Mouse (Mus musculus) megakaryocyte, adult 5-6 weeks (primary cell): ENCODE results near the gene Chd3. TPM values are rescaled to one million over a fixed set of nuclear protein-coding genes. Genes with fewer than 3 reads are reported as not detected.

Experiments used
- ATAC-seq: 2 replicates; pipeline ENCODE4 v1.8.0; 2016; ENCODE audit warnings: mild to moderate bottlenecking, inconsistent platforms; ENCODE audit not compliant: poor library complexity, severe bottlenecking
- total RNA-seq, 2 experiments: library from RNA; stranded (forward) in 1 of 2; stranded (reverse) in 1 of 2; fragments of 153-499, 151-499 nt in 1 of 2; fragments of 221-1000, 200-1000 nt in 1 of 2; gene quantifications; 2 replicates each; pipeline versions ENCODE4 v1.2.3 to v1.2.4; 2015 to 2017

Gene Chd3
- total RNA-seq, 2 experiments from 2014 or later = 13.6 to 17.1 TPM

DNA sequence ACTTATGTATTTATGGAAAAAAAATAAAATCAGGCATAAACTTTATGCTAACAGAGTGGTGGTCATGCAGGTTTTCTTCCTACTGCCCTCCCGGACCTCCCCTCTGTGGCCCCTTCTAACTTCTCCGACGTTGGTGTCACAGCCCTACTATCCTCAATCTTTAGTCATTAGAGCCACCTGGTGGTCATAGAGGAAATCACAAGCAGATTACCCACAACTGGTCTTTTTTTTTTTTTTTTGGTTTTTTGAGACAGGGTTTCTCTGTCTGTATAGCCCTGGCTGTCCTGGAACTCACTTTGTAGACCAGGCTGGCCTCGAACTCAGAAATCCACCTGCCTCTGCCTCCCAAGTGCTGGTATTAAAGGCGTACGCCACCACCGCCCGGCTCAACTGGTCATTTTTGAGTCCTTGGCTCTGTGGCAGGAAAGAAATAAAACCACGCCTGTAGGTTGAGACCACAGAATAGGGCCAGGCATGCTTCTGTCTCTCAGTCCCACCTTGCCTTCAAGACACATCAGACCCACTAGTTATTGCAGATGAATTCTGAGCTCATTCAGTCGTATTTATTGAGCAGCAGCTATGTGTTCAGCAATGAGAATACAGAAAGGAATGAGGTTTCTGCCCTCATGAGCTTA, 21.3 kb upstream of the Chd3 start:
- peak; percentile 51 for ATAC-seq

DNA sequence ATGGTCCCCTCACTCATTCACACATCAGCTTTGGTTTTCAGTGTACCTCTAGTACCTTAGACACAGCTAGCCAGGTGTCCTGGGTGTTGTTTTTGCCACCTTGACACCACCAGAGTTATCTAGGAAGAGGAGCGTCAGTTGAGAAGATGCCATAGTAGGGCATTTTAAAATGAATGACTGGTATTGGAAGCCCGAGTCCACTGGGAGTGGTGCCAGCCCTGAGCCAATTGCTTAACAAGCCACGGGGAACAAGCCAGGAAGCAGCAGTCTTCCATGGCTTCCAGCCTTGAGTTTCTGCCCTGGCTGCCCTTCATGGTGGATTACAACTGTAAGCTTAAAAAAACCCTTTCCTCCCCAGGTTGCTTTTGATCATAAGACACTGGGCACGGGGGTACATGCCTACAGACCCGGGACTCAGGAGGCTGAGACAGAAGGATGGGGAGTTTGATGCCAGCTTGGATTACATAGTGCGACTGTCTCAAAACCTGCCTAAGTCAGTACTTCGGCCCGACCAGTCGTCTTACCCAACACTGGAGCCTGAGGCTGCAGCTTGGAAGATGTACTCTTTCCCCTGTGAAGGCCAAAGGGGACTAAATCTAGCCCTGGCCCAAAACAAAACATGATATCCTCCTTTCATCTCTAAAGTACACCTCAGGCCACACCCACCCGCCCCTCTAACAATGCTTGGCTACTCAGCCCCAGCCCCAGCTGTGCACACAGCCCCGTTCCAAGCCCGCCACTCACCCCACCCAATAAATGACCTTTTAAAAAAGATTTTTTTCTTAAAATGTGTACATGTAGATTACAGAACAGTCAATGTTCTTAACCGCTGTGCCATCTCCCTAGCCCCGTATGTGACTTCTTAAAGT, 20.6 kb upstream of the Chd3 start:
- ATAC-seq = no peak

DNA sequence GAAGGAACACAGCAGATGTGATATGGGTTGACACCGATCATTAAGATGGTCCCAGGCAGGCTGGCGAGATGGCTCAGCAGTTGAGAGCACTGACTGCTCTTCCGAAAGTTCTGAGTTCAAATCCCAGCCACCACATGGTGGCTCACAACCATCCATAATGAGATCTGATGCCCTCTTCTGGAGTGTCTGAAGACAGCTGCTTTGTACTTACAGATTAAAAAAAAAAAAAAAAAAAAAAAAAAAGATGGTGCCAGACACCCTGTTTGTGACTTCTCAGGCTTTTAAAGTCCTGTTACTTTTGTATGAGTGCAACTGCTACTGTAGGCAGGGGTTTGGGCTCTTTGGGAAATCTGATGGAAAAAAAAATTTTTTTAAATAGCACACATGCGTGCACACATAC, 19.5 kb upstream of the Chd3 start:
- no peak for ATAC-seq

DNA sequence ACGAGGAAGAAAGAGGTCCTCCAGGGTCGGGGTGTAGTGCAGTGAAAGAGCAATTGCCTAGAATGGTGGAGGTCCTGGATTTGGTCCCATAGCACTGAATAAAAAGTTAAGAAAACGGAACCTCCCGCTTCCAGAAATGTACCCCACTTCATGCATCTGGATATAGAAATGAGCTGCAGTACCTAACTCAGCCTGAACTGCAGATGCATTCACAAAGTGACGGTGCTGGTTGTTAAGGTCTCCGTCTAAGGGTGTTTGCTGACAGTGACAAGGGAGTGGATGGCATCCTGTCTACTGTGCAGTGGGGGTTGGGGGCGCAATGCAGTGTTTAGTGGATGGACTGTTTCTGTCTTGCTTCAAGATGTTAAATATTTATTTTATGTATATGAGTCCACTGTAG, 17.6 kb upstream of the Chd3 start:
- ATAC-seq = no peak

DNA sequence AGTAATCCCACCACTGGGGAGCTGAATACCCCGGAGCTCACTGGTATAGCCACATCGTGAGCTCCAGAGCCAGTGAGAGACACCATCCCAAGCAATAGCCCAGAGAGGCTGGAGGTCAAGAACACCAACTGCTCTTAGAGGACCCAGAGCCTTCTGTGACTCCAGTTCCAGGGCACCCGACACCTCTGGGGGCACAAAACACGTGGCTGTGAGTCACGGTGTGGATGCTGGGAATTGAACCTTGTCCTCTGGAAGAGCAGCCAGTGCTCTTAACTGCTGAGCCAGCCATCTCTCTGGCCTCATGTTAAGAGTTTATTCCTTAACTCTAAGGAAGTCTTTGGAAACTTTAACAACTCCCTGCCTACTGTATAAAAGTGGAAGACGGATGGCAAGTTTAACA, 15.8 kb upstream of the Chd3 start:
- ATAC-seq = no peak

DNA sequence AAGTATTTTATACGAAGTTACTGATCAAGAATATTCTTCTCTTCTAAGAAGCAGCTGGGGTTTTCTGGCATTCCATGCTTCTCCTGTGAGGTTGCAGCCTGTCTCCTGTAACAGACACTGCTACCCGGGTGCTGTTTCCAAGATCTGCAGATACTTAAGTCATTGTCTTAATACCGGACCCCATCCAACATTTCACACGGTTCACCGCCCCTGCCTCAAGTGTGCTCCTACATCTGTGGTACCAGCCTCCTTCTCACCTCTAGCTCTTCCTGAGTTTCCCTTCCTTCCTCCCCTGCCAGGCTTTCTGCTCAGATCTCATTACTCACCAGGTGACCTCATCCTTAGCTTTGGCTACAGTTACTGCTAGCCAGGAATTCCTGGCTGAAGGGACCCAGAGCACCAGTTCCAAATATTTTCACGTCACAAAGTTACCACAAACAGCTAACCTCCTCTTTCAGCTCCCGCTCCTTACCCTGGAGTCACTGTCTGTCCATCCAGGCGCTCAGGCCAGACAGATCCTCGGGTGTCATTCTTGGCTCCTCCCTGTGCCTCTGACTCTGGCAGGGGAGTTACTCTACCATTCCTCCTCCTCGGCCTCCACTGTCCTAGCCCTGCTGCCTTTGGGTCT, 13.4 kb upstream of the Chd3 start:
- no peak for ATAC-seq

DNA sequence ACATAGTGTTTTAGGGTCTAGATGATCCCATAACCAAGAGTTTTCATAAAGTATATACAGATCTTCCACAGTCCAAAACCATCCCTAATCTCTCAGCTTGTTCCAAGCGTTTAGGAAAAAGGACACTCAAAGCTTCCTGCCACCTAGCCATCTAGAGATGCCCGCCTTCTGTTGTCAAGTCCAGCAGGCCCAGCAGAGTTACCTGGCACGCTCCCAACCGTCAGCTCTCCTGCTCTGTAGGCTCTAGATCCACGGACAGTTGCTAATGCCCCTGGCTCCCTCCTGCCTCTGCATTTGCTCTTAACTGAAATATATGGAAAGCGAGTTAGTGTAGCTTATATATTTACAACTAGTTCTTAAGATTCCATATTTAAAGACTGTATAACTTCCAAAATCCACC, 12.2 kb upstream of the Chd3 start:
- ATAC-seq = no peak

DNA sequence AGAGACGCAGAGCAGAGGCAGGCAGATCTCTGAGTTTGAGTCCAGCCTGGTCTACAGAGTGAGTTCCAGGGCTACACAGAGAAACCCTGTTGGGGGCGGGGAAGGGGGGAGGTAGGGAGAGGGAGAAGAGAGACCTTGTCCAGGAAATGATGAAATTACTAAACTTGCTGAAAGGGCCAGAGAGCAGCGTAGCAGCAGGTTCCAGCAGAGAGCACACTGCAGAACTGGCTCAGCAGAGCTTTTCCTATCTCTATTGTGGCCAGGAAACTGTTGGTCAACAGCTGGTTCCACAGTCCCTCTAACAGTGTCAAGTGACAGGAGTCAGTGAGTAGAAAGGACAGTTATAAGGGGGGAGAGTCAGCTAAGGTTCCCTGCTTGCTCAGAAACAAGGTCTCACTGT, 10.4 kb upstream of the Chd3 start:
- no peak; the same call in 1 of the 2 replicates for ATAC-seq

DNA sequence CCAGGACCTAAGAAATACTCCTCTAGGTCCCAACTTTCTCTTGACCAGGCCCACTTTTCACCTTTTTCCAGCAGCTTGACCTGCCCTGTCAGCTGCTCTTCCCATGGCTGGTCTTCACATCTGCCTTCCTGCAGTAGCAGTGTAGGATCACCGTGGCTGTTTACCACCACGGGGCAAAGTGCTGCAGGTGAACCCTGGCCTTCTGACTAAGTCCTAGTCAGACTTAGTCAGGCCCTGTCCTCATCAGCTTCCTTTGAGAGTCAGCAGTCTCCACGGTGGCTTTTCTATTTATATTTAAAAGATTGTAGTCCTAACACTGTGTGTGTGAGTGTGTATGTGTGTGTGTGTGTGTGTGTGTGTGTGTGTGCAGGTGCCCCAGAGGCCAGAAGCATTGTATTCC, 8.6 kb upstream of the Chd3 start:
- ATAC-seq = no peak

DNA sequence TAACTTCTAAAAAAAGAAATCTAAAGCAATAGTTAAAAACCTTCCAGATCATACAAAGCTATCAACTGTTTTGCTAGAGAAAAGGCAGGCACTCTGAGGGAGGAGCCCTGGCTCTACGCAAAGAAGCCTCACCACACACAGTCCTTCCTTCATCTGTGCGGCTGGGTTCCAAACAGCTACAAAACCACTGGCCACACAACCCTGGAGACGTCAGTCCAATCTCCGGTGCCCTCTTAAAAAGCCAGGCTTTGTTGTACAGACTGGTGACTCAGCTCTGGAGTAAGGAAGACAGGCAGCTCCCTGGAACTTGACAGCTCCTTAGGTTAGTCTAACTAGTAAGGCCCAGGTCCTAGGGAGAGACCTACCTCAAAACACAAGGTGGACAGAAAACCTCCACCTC, 6.4 kb upstream of the Chd3 start:
- ATAC-seq = no peak

DNA sequence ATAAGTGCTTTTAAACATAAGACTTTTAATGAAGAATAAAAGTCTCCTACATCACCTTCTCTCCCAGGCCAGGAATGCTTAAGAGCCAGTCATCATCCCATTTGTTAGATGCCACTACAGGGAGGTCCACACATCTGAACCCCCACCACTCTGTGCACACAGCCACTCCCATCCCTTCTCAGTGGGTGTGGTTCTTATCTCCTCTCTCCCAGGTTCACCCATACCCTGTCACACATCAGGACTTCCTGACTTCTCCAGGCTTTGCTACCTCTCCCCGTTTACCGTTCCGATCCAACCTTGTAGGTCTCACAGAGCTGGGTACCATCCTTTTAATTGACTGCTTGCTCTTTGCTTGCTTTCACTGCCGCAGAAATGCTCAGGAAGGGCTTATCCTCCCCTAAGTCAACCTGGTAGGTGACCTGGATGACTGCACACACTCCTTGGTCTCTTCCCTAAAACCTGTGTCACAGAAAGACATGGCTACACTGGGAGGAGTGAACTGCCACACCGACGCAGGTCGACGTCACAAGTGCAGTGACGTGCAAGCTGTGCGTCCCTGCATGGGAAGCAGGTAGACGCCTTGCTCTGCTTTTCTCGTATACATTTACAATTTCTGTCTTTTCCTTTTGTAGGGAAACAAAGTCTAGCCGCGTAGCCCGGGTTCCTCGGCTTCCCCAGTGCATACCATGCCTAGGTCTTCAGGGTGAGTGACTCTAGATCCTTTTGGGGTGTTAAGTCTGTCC, 4.2 kb upstream of the Chd3 start:
- no peak for ATAC-seq

DNA sequence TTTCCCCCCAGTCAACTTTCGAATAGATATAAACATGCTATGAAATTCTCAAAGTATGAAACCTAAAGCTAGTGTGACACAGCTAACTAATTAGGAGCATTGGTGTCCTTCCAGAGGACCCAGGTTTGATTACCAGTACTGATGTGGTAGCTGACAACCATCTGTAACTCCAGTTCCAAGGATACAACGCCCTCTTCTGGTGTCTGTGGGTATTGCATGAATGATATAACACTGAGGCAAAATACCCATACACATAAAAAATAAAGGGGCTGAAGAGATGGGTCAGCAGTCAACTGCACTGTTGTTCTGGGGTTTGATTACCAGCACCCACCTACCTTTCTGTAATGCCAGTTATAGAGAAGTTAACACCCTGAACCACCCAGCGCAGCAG, 3.6 kb upstream of the Chd3 start:
- ATAC-seq = no peak

DNA sequence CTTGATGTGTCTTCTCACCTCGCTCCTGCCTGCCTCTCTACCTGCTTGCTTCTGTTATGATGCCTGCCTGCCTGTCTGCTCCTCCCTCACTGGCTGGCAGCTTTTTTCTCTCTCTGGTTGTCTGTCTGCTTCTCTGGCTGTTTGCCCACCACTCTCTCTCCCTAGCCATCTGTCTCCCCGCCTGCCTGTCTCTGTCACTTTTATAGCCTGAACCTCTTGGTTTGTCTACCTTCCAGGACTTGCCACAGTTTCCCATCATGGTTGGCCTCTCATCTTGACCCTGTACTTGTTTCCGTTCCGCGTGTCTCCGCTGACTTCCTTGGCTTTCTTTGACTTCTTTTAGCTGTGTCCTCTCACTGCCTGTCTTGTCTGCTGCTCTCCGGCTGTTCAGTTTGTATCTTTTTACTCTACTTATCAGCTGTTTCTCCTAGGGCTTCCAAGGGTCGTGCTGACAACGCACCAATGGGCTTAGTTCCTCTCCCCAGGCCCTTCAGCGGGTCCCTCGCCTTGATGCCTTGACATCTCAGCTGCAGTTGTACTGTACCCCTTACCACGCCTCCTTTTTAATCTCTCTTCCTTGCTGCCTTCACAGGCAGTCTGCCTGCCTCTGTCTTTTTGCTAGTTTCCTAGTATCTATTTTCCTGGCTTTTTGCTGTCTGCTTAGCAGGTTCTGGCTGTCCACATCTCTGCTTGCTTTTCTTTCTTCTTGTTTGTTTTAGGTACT, 3.0 kb upstream of the Chd3 start:
- no peak for ATAC-seq

DNA sequence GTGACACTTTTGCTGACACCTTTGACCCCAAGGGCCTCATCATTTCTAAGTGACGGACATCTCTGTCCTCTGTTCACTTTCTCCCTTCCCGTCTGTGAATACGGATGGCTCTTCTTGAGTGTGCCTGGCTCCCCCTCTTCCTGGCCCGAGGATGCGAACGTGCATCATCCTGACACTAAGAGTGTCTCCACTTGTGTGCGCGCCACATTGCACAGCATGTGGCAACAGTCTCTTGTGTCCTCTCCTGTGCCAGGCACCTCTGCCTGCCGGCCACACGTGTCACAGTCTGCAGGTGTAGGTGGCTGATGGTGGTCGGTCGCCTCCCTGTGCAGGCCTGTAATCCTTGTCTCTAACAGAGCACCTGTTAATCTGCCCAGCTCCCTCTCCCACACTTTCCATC, 2.4 kb upstream of the Chd3 start:
- no peak for ATAC-seq

DNA sequence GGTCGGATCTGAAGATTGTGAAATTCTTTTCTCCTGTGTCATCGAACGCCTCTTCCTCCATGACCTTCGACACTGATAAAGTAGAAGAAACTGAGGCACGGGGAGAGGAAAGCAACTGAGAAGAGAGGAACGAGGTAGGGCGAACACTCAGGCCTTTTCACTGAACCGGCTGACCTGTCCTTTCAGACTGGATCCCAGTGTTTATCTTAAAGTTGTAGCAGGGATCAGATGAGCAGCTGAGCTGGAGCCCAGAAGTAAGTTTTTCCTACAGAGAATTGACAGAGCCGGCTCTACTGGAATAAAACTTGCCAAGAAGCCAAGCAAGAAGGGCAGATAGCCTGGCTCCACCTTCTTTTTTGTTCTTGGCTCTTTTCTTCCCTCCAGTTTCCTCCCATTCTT, 1.6 kb upstream of the Chd3 start:
- no peak for ATAC-seq

DNA sequence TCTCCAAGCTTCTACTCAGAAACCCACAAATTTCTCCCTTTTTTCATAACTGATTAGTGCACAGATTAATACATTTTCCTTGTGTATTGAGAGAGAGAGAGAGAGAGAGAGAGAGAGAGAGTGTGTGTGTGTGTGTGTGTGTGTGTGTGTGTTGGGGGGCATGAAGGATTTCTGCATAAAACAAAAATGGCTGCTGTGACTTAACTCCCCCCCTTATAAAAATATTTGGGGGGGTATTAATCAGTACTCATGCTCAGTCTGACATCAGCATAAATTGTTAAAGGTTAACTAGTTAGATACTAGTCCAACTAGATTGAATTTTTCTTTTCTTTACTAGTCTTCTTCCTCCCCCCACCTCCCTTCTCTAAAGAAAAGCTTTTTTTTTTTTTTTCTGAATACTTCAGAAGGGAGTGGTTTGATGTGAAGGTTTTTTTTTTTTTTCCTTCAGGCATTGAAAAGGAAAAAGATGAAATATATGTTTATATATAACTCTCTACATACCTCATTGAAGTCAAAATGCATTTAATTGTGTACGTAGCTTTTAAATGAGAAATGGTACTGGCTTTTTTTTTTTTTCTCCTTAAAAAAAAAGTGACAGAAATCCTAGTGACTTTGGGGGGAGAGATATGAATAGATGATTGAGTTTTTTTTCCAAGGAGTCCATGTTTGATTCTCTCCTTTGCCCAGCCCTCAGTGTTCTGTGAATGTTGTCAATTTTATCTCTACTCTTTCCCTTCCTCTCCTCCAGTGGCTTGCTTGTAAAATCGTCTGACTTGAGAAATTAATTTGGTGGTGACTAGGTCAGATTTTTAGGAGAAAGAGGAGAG, 997 bp upstream of the Chd3 start:
- no peak for ATAC-seq

DNA sequence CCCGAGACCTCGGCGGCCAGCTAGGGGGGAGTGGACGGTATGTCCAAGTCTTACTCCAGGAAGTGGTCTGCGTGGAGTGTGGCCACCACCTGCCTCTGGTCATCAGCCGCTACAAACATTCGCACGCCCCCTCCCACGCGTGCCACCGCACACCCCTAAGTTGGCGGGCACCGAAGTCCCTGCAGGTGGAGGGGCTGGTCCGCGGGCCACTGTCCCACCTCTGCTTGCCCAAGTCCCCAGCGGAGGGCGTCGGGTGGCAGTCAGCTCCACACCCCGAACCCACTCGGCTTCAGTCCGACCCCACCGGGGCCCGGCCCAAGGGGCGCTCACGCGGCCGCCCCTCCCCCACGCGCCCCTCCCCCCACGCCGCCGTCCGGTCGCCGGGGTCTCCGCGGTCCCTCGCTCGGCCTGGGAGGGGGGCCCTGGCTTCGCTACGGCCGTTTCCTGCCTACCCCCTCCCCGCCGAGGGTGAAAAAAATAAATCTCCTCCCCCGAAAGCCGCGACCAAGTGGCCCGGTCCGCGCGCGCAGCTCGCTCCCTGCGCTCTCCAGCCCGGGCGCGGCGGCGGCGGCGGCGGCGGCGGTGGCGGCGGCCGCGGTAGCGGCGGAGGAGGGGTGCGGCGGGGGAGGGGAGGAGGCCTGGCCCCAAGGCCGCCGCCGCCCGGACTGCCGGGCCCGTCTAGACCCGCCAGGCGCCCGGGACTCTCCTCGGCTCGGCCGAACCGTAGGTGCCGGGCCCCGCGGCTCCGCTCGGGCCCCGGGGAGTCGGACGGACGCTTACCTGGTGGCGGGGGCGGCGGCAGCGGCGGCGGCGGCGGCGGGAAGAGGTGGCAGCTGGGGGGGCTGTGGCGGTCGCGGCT, 621 bp downstream of the Chd3 start:
- no peak for ATAC-seq

DNA sequence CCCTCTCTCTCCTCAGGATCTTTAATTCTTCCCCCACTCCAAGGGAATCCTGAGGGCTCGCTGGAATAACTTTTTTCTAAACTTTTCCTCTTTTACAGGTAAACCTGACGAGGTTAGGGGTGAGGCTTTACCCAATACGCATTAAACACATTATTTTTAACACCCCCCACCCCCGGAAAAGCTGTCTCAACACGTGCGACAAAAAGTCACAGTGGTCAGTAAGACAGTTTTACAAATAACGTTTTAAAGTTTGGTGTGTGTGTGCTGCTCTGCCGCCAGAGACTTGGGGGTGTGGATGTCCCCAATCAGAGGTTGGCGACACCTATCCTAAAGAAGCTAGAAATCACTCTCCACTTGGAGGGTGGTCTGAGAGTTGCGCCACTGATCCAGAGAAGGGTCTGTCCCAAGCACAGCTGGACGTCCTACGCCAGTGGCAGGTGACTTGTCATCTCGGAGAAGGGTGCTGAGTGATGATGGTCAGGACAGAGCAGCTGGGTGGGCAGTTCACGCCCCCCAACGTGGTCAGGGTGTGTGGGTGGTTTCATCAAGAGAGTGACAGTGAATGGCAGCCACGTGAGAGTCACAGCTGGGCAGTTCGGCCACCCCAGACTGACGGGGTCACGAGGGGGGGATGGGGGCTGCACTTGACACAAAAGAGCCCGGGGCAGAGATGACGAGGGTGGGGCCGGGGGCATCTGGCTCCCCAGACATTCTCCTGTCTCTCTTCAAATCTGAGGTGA, 1.4 kb downstream of the Chd3 start:
- ATAC-seq = no peak
